Mouse (Mus musculus) embryonic facial prominence, embryonic 15.5 days (tissue): ENCODE measurements around the gene Asb17. TPM values are rescaled to one million over a fixed set of nuclear protein-coding genes. Genes with fewer than 3 reads are reported as not detected.
A peak's percentile ranks its signal among the peaks of the same experiment; 100 is the strongest.
"Not testable (repeated sequence)": the region's sequence is repeated elsewhere in the genome, so short reads cannot be mapped to it uniquely, and the experiment has no call there.

Source experiments
- ATAC-seq: fragments of 200-750 bp; cut with Nextera tagmentation; 2 replicates; pipeline ENCODE4 v1.8.0; 2017; ENCODE audit warnings: low read depth, moderate TSS enrichment; ENCODE audit not compliant: insufficient number of reproducible peaks, low FRiP score, low TSS enrichment
- H3K27ac ChIP-seq: fragments of 300-500 bp; sonication (generic); replicated peaks from 2 replicates; pipeline ENCODE4 v1.5.1; 2015; ENCODE audit warnings: mild to moderate bottlenecking, inconsistent platforms
- H3K27me3 ChIP-seq: fragments of 300-500 bp; sonication (generic); 2 replicates; pipeline ENCODE4 v1.6.1; 2015; ENCODE audit warnings: inconsistent platforms
- H3K36me3 ChIP-seq: fragments of 300-500 bp; sonication (generic); 2 replicates; pipeline ENCODE4 v1.6.1; 2015; ENCODE audit warnings: mild to moderate bottlenecking, inconsistent platforms
- H3K4me1 ChIP-seq: fragments of 300-500 bp; sonication (generic); 2 replicates; pipeline ENCODE4 v1.6.1; 2015; ENCODE audit warnings: inconsistent platforms
- H3K4me2 ChIP-seq: fragments of 300-500 bp; sonication (generic); replicated peaks from 2 replicates; pipeline ENCODE4 v1.6.1; 2015; ENCODE audit warnings: mild to moderate bottlenecking, inconsistent platforms
- H3K4me3 ChIP-seq: fragments of 300-500 bp; sonication (generic); replicated peaks from 2 replicates; pipeline ENCODE4 v1.5.1; 2015; ENCODE audit warnings: mild to moderate bottlenecking, inconsistent platforms
- H3K9ac ChIP-seq: fragments of 300-500 bp; sonication (generic); 2 replicates; pipeline ENCODE4 v1.6.1; 2015; ENCODE audit warnings: inconsistent platforms
- H3K9me3 ChIP-seq: fragments of 300-500 bp; sonication (generic); replicated peaks from 2 replicates; pipeline ENCODE4 v1.6.1; 2016; ENCODE audit warnings: inconsistent platforms
- WGBS: fragments of 180-500 bp; shearing (Covaris S2); methylation state at CpG from one replicate; pipeline ENCODE4 v1.1.7; 2015; 5-methylcytosine and 5-hydroxymethylcytosine counted together
- polyA plus RNA-seq: library from polyadenylated mRNA; unstranded; fragments of >200 nt; fragmentation: Nextera tagmentation; extraction: Ambion mirVana; gene quantifications from 2 replicates; pipeline ENCODE4 v1.2.1, GENCODE M21; 2015

Gene Asb17
- polyA plus RNA-seq, 1 experiment from 2014 or later, result 0.59 TPM

GRCm38 (mm10) chr3:153814026-153814425, 30.0 kb upstream of the Asb17 start:
- H3K27ac ChIP-seq, result no peak overlapping the region
- no peaks in the 10 kb centered on the region for H3K36me3 ChIP-seq
- H3K4me1 ChIP-seq, result 0 out of 2 replicates have a peak, but pooled peaks cover 5% of the 10 kb centered on the region
- H3K9ac ChIP-seq, result no peak overlapping the region
- H3K27me3 ChIP-seq, result no peaks in the 10 kb centered on the region
- 89% methylated on average over 8 of the region's 8 CpGs for WGBS
- no peak for ATAC-seq
- H3K4me3 ChIP-seq, result no peak overlapping the region
- H3K9me3 ChIP-seq, result no peaks in the 10 kb centered on the region
- H3K4me2 ChIP-seq, result no peak overlapping the region

GRCm38 (mm10) chr3:153817376-153817890, 26.6 kb upstream of the Asb17 start:
- H3K4me2 ChIP-seq, result no peak overlapping the region
- H3K9me3 ChIP-seq, result no peaks in the 10 kb centered on the region
- no peak for ATAC-seq
- H3K9ac ChIP-seq, result no peak overlapping the region
- H3K4me3 ChIP-seq, result no peak overlapping the region
- no peaks in the 10 kb centered on the region for H3K4me1 ChIP-seq
- H3K27ac ChIP-seq, result no peak overlapping the region
- H3K27me3 ChIP-seq, result no peaks in the 10 kb centered on the region
- WGBS, result 85% methylated on average over 9 of the region's 9 CpGs
- no peaks in the 10 kb centered on the region for H3K36me3 ChIP-seq

- ATAC-seq, result no peak
- H3K4me1 ChIP-seq, result 0 out of 2 replicates have a peak, but pooled peaks cover 1% of the 10 kb centered on the region
- H3K4me2 ChIP-seq, result no peak overlapping the region
- WGBS, result 96% methylated on average over 3 of the region's 3 CpGs
- no peaks in the 10 kb centered on the region for H3K36me3 ChIP-seq
- H3K4me3 ChIP-seq, result no peak overlapping the region
- no peaks in the 10 kb centered on the region for H3K9me3 ChIP-seq
- no peak overlapping the region for H3K27ac ChIP-seq
- no peak overlapping the region for H3K9ac ChIP-seq
- H3K27me3 ChIP-seq, result no peaks in the 10 kb centered on the region
These were observed 25.3 kb upstream of the Asb17 start for GRCm38 (mm10) chr3:153818723-153819122.

- 82% methylated on average over 9 of the region's 9 CpGs for WGBS
- no peak overlapping the region for H3K4me3 ChIP-seq
- H3K9ac ChIP-seq, result no peak overlapping the region
- H3K27ac ChIP-seq, result no peak overlapping the region
- peaks cover 8% of the 10 kb centered on the region; the same call in 1 of the 2 replicates for H3K4me1 ChIP-seq
- no peaks in the 10 kb centered on the region for H3K36me3 ChIP-seq
- no peaks in the 10 kb centered on the region for H3K9me3 ChIP-seq
- ATAC-seq, result no peak
- no peak overlapping the region for H3K4me2 ChIP-seq
- H3K27me3 ChIP-seq, result no peaks in the 10 kb centered on the region
These were observed 24.6 kb upstream of the Asb17 start for GRCm38 (mm10) chr3:153819438-153819837.

GRCm38 (mm10) chr3:153823671-153824515, 20.1 kb upstream of the Asb17 start:
- no peak for ATAC-seq
- WGBS, result 64% methylated on average over 11 of the region's 11 CpGs

GRCm38 (mm10) chr3:153825197-153825596, 18.8 kb upstream of the Asb17 start:
- H3K4me3 ChIP-seq, result no peak overlapping the region
- H3K4me2 ChIP-seq, result no peak overlapping the region
- no peaks in the 10 kb centered on the region for H3K27me3 ChIP-seq
- no peak overlapping the region for H3K9ac ChIP-seq
- WGBS, result 84% methylated on average over 10 of the region's 10 CpGs
- H3K36me3 ChIP-seq, result no peaks in the 10 kb centered on the region
- ATAC-seq, result no peak
- H3K9me3 ChIP-seq, result no peaks in the 10 kb centered on the region
- H3K27ac ChIP-seq, result no peak overlapping the region
- H3K4me1 ChIP-seq, result peaks cover 8% of the 10 kb centered on the region; the same call in 1 of the 2 replicates

More at GRCm38 (mm10) chr3:153823671-153824515, 20.1 kb upstream of the Asb17 start:
- Histone ChIP-seq H3K27me3 (no peaks in the 10 kb centered on the region), H3K36me3 (no peaks in the 10 kb centered on the region), H3K4me1 (peaks cover 8% of the 10 kb centered on the region; the same call in 1 of the 2 replicates), H3K4me2 (no peak overlapping the region), H3K9ac (no peak overlapping the region), H3K9me3 (no peaks in the 10 kb centered on the region), H3K4me3 (no peak overlapping the region), H3K27ac (no peak overlapping the region)

GRCm38 (mm10) chr3:153826616-153827015, 17.4 kb upstream of the Asb17 start:
- no peak for ATAC-seq
- Histone ChIP-seq H3K4me1 (peaks cover 8% of the 10 kb centered on the region; the same call in 1 of the 2 replicates), H3K4me3 (no peak overlapping the region), H3K36me3 (no peaks in the 10 kb centered on the region), H3K9me3 (no peaks in the 10 kb centered on the region), H3K27ac (no peak overlapping the region), H3K27me3 (no peaks in the 10 kb centered on the region), H3K4me2 (no peak overlapping the region), H3K9ac (no peak overlapping the region)
- WGBS, result 19% methylated on average over 6 of the region's 6 CpGs

GRCm38 (mm10) chr3:153829788-153830187, 14.2 kb upstream of the Asb17 start:
- H3K9ac ChIP-seq, H3K4me2 ChIP-seq, H3K27ac ChIP-seq, H3K4me1 ChIP-seq, ATAC-seq, H3K27me3 ChIP-seq, H3K36me3 ChIP-seq, H3K4me3 ChIP-seq, H3K9me3 ChIP-seq: not testable (repeated sequence)
- over 99% methylated on average over 3 of the region's 3 CpGs for WGBS

- no peaks in the 10 kb centered on the region for H3K36me3 ChIP-seq
- H3K27ac ChIP-seq, result no peak overlapping the region
- H3K9ac ChIP-seq, result no peak overlapping the region
- no peaks in the 10 kb centered on the region for H3K27me3 ChIP-seq
- H3K4me2 ChIP-seq, result no peak overlapping the region
- H3K4me1 ChIP-seq, result no peaks in the 10 kb centered on the region
- 72% methylated on average over 11 of the region's 11 CpGs for WGBS
- 0 out of 2 replicates have a peak, but pooled peaks have one; percentile 45 for ATAC-seq
- no peaks in the 10 kb centered on the region for H3K9me3 ChIP-seq
- H3K4me3 ChIP-seq, result no peak overlapping the region
These were observed 12.8 kb upstream of the Asb17 start for GRCm38 (mm10) chr3:153831014-153831872.

GRCm38 (mm10) chr3:153831873-153832653, 11.9 kb upstream of the Asb17 start:
- H3K4me2 ChIP-seq, result no peak overlapping the region
- no peak overlapping the region for H3K27ac ChIP-seq
- H3K9ac ChIP-seq, result no peak overlapping the region
- WGBS, result 70% methylated on average over 4 of the region's 4 CpGs
- no peaks in the 10 kb centered on the region for H3K4me1 ChIP-seq
- H3K27me3 ChIP-seq, result no peaks in the 10 kb centered on the region
- no peaks in the 10 kb centered on the region for H3K36me3 ChIP-seq
- ATAC-seq, result no peak
- H3K4me3 ChIP-seq, result no peak overlapping the region
- no peaks in the 10 kb centered on the region for H3K9me3 ChIP-seq

GRCm38 (mm10) chr3:153832654-153832945, 11.4 kb upstream of the Asb17 start:
- no peaks in the 10 kb centered on the region for H3K9me3 ChIP-seq
- no peaks in the 10 kb centered on the region for H3K27me3 ChIP-seq
- no peak overlapping the region for H3K9ac ChIP-seq
- H3K27ac ChIP-seq, result no peak overlapping the region
- no peaks in the 10 kb centered on the region for H3K36me3 ChIP-seq
- no peak for ATAC-seq
- no peak overlapping the region for H3K4me3 ChIP-seq
- 58% methylated on average over 6 of the region's 6 CpGs for WGBS
- H3K4me1 ChIP-seq, result no peaks in the 10 kb centered on the region
- no peak overlapping the region for H3K4me2 ChIP-seq
